Mouse (Mus musculus): ENCODE measurements around the gene D17Wsu92e. TPM values are rescaled to one million over a fixed set of nuclear protein-coding genes. Genes with fewer than 3 reads are reported as not detected.

The D17Wsu92e gene
- polyA plus RNA-seq, 1 experiment from 2014 or later = 10.9 TPM

DNA sequence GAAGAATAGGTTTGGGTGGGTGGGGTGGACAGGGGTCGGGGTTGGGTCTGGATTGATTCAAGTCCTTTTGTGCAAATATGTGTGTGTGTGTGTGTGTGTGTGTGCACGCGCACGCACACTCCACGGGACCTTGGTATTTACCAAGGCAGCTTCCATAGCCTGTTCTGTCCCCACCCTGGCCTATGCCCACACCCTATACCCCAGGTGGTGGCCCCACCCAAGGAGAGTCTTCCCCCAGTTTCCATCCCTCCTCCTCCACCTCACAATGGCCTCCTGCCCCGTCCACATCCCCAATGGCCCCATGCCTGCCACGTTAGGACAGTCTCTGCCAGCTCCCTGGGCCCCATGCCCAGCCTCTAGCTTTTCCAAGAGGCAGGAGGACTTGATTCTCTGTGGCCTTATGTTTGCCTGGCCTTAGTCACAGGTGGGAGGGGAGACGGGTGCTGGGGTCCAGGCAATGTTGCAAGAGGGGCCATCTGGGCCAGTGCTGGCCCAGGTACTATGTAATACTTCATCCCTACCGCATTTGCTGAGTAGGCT is 99.3 kb downstream of the D17Wsu92e start:
- H3K9me3 ChIP-seq (ENCODE audit: control insufficient read depth, low read length) = no peaks in the 10 kb centered on the region
- no peak overlapping the region for H3K27ac ChIP-seq (ENCODE audit: low read depth, low read length)
- H3K36me3 ChIP-seq (ENCODE audit: control insufficient read depth, insufficient read depth, low read length) = no peaks in the 10 kb centered on the region
- ATAC-seq (ENCODE audit: low FRiP score) = no peak
- H3K9ac ChIP-seq (ENCODE audit: low read length) = no peak overlapping the region
- 83% methylated on average over 9 of the region's 9 CpGs for WGBS
- H3K4me1 ChIP-seq (ENCODE audit: control insufficient read depth, insufficient read depth, low read length) = peaks cover 23% of the 10 kb centered on the region
- no peaks in the 10 kb centered on the region for H3K27me3 ChIP-seq (ENCODE audit: control insufficient read depth, insufficient read depth, low read length)
- DNase-seq (ENCODE audit: low spot score, missing footprints) = no peak
- H3K4me3 ChIP-seq (ENCODE audit: low read depth, low read length) = no peak overlapping the region
- no peak overlapping the region for H3K4me2 ChIP-seq

GRCm38 (mm10) chr17:27720326-27720725 is 100.1 kb downstream of the D17Wsu92e start:
- ATAC-seq (ENCODE audit: low FRiP score) = no peak
- no peak for DNase-seq (ENCODE audit: low spot score, missing footprints)
- Histone ChIP-seq H3K4me1 (ENCODE audit: control insufficient read depth, insufficient read depth, low read length) (peaks cover 15% of the 10 kb centered on the region), H3K4me3 (ENCODE audit: low read depth, low read length) (no peak overlapping the region), H3K27ac (ENCODE audit: low read depth, low read length) (no peak overlapping the region), H3K9me3 (ENCODE audit: control insufficient read depth, low read length) (no peaks in the 10 kb centered on the region), H3K9ac (ENCODE audit: low read length) (no peak overlapping the region), H3K4me2 (no peak overlapping the region), H3K27me3 (ENCODE audit: control insufficient read depth, insufficient read depth, low read length) (no peaks in the 10 kb centered on the region), H3K36me3 (ENCODE audit: control insufficient read depth, insufficient read depth, low read length) (no peaks in the 10 kb centered on the region)
- 44% methylated on average over 9 of the region's 9 CpGs for WGBS

DNA sequence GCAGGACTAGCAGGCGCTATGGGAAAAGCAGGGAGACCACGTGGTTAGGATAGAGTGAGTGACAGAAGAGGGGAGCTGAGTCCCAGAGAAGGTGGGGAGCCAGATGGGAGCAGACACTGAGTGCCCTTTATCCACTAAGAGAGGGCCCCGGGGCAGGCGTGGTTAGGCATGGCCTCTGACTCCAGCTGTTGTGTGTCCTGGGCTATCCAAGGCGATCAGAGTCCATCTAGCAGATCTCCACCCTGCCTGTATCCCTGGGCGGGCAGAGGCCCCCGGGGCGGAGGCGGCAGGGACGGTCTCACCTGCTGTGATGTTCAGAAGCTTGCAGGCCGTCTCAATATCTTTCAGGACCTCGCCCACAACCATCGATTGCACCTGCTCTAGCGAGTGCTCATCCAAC is 100.8 kb downstream of the D17Wsu92e start:
- Histone ChIP-seq H3K4me1 (ENCODE audit: control insufficient read depth, insufficient read depth, low read length) (peaks cover 9% of the 10 kb centered on the region; the same call in 1 of the 2 replicates), H3K27ac (ENCODE audit: low read depth, low read length) (no peak overlapping the region), H3K4me3 (ENCODE audit: low read depth, low read length) (no peak overlapping the region), H3K4me2 (no peak overlapping the region), H3K27me3 (ENCODE audit: control insufficient read depth, insufficient read depth, low read length) (no peaks in the 10 kb centered on the region), H3K9ac (ENCODE audit: low read length) (no peak overlapping the region), H3K36me3 (ENCODE audit: control insufficient read depth, insufficient read depth, low read length) (no peaks in the 10 kb centered on the region), H3K9me3 (ENCODE audit: control insufficient read depth, low read length) (no peaks in the 10 kb centered on the region)
- DNase-seq (ENCODE audit: low spot score, missing footprints) (no peak), ATAC-seq (ENCODE audit: low FRiP score) (no peak)
- 73% methylated on average over 14 of the region's 14 CpGs for WGBS

GRCm38 (mm10) chr17:27718250-27718649 is 102.2 kb downstream of the D17Wsu92e start:
- no peak overlapping the region for H3K27ac ChIP-seq (ENCODE audit: low read depth, low read length)

GRCm38 (mm10) chr17:27716804-27717203 is 103.6 kb downstream of the D17Wsu92e start:
- ATAC-seq (ENCODE audit: low FRiP score) (peak; percentile 73), DNase-seq (ENCODE audit: low spot score, missing footprints) (peak; percentile 95)
- Histone ChIP-seq H3K36me3 (ENCODE audit: control insufficient read depth, insufficient read depth, low read length) (no peaks in the 10 kb centered on the region), H3K9ac (ENCODE audit: low read length) (peak overlapping the region; percentile 34; the same call in 1 of the 2 replicates), H3K4me1 (ENCODE audit: control insufficient read depth, insufficient read depth, low read length) (peaks cover 7% of the 10 kb centered on the region; the same call in 1 of the 2 replicates), H3K4me2 (peak overlapping the region; percentile 48), H3K27me3 (ENCODE audit: control insufficient read depth, insufficient read depth, low read length) (no peaks in the 10 kb centered on the region), H3K4me3 (ENCODE audit: low read depth, low read length) (peak overlapping the region; percentile 24), H3K9me3 (ENCODE audit: control insufficient read depth, low read length) (no peaks in the 10 kb centered on the region), H3K27ac (ENCODE audit: low read depth, low read length) (no peak overlapping the region)
- 3% methylated on average over 16 of the region's 16 CpGs for WGBS

More at GRCm38 (mm10) chr17:27718250-27718649, 102.2 kb downstream of the D17Wsu92e start:
- H3K27me3 ChIP-seq (ENCODE audit: control insufficient read depth, insufficient read depth, low read length) = no peaks in the 10 kb centered on the region
- H3K4me3 ChIP-seq (ENCODE audit: low read depth, low read length) = no peak overlapping the region
- H3K36me3 ChIP-seq (ENCODE audit: control insufficient read depth, insufficient read depth, low read length) = no peaks in the 10 kb centered on the region
- ATAC-seq (ENCODE audit: low FRiP score) = no peak
- no peaks in the 10 kb centered on the region for H3K9me3 ChIP-seq (ENCODE audit: control insufficient read depth, low read length)
- 50% methylated on average over 5 of the region's 5 CpGs for WGBS
- peaks cover 7% of the 10 kb centered on the region; the same call in 1 of the 2 replicates for H3K4me1 ChIP-seq (ENCODE audit: control insufficient read depth, insufficient read depth, low read length)
- no peak overlapping the region for H3K9ac ChIP-seq (ENCODE audit: low read length)
- DNase-seq (ENCODE audit: low spot score, missing footprints) = no peak
- H3K4me2 ChIP-seq = no peak overlapping the region

GRCm38 (mm10) chr17:27712832-27713231 is 107.6 kb downstream of the D17Wsu92e start:
- WGBS = 80% methylated on average over 1 of the region's 1 CpGs
- H3K4me2 ChIP-seq = no peak overlapping the region
- no peak for ATAC-seq (ENCODE audit: low FRiP score)
- no peak overlapping the region for H3K4me3 ChIP-seq (ENCODE audit: low read depth, low read length)
- H3K27me3 ChIP-seq (ENCODE audit: control insufficient read depth, insufficient read depth, low read length) = 0 out of 2 replicates have a peak, but pooled peaks cover 3% of the 10 kb centered on the region
- H3K36me3 ChIP-seq (ENCODE audit: control insufficient read depth, insufficient read depth, low read length) = no peaks in the 10 kb centered on the region
- H3K4me1 ChIP-seq (ENCODE audit: control insufficient read depth, insufficient read depth, low read length) = peaks cover 10% of the 10 kb centered on the region; the same call in 1 of the 2 replicates
- DNase-seq (ENCODE audit: low spot score, missing footprints) = no peak
- no peak overlapping the region for H3K9ac ChIP-seq (ENCODE audit: low read length)
- H3K27ac ChIP-seq (ENCODE audit: low read depth, low read length) = no peak overlapping the region
- no peaks in the 10 kb centered on the region for H3K9me3 ChIP-seq (ENCODE audit: control insufficient read depth, low read length)

- no peaks in the 10 kb centered on the region for H3K36me3 ChIP-seq (ENCODE audit: control insufficient read depth, insufficient read depth, low read length)
- no peak overlapping the region for H3K27ac ChIP-seq (ENCODE audit: low read depth, low read length)
- WGBS = 74% methylated on average over 5 of the region's 5 CpGs
- H3K4me3 ChIP-seq (ENCODE audit: low read depth, low read length) = no peak overlapping the region
- H3K9me3 ChIP-seq (ENCODE audit: control insufficient read depth, low read length) = no peaks in the 10 kb centered on the region
- peaks cover 17% of the 10 kb centered on the region for H3K27me3 ChIP-seq (ENCODE audit: control insufficient read depth, insufficient read depth, low read length)
- DNase-seq (ENCODE audit: low spot score, missing footprints) (no peak), ATAC-seq (ENCODE audit: low FRiP score) (no peak)
- H3K4me2 ChIP-seq = no peak overlapping the region
- no peak overlapping the region for H3K9ac ChIP-seq (ENCODE audit: low read length)
- peaks cover 2% of the 10 kb centered on the region; the same call in 1 of the 2 replicates for H3K4me1 ChIP-seq (ENCODE audit: control insufficient read depth, insufficient read depth, low read length)
Measured at GRCm38 (mm10) chr17:27709650-27710049, 110.8 kb downstream of the D17Wsu92e start.

- H3K36me3 ChIP-seq (ENCODE audit: control insufficient read depth, insufficient read depth, low read length) = no peaks in the 10 kb centered on the region
- peak overlapping the region; percentile 17; the same call in 1 of the 2 replicates for H3K4me3 ChIP-seq (ENCODE audit: low read depth, low read length)
- peak; percentile 95 for ATAC-seq (ENCODE audit: low FRiP score)
- no peaks in the 10 kb centered on the region for H3K9me3 ChIP-seq (ENCODE audit: control insufficient read depth, low read length)
- no peak overlapping the region for H3K27ac ChIP-seq (ENCODE audit: low read depth, low read length)
- H3K9ac ChIP-seq (ENCODE audit: low read length) = peak overlapping the region; percentile 17; the same call in 1 of the 2 replicates
- DNase-seq (ENCODE audit: low spot score, missing footprints) = peak; percentile 100
- H3K4me2 ChIP-seq = peak overlapping the region; percentile 48
- H3K27me3 ChIP-seq (ENCODE audit: control insufficient read depth, insufficient read depth, low read length) = peaks cover 17% of the 10 kb centered on the region
- H3K4me1 ChIP-seq (ENCODE audit: control insufficient read depth, insufficient read depth, low read length) = peaks cover 2% of the 10 kb centered on the region; the same call in 1 of the 2 replicates
- WGBS = 5% methylated on average over 25 of the region's 25 CpGs
Measured at GRCm38 (mm10) chr17:27707954-27708661, 112.3 kb downstream of the D17Wsu92e start.

GRCm38 (mm10) chr17:27705661-27706060 is 114.8 kb downstream of the D17Wsu92e start:
- DNase-seq (ENCODE audit: low spot score, missing footprints) (no peak), ATAC-seq (ENCODE audit: low FRiP score) (no peak)
- Histone ChIP-seq H3K9me3 (ENCODE audit: control insufficient read depth, low read length) (no peaks in the 10 kb centered on the region), H3K36me3 (ENCODE audit: control insufficient read depth, insufficient read depth, low read length) (no peaks in the 10 kb centered on the region), H3K4me2 (no peak overlapping the region), H3K9ac (ENCODE audit: low read length) (no peak overlapping the region), H3K4me1 (ENCODE audit: control insufficient read depth, insufficient read depth, low read length) (peaks cover 6% of the 10 kb centered on the region; the same call in 1 of the 2 replicates), H3K27me3 (ENCODE audit: control insufficient read depth, insufficient read depth, low read length) (peaks cover 17% of the 10 kb centered on the region), H3K4me3 (ENCODE audit: low read depth, low read length) (no peak overlapping the region), H3K27ac (ENCODE audit: low read depth, low read length) (no peak overlapping the region)
- WGBS = 42% methylated on average over 9 of the region's 10 CpGs

All from midbrain, embryonic 11.5 days (tissue).